Mouse (Mus musculus): ENCODE data around the gene Rabl6. TPM values are rescaled to one million over a fixed set of nuclear protein-coding genes. Genes with fewer than 3 reads are reported as not detected.

The Rabl6 gene
- polyA plus RNA-seq, 1 experiment from 2014 or later = 69.6 TPM

DNA sequence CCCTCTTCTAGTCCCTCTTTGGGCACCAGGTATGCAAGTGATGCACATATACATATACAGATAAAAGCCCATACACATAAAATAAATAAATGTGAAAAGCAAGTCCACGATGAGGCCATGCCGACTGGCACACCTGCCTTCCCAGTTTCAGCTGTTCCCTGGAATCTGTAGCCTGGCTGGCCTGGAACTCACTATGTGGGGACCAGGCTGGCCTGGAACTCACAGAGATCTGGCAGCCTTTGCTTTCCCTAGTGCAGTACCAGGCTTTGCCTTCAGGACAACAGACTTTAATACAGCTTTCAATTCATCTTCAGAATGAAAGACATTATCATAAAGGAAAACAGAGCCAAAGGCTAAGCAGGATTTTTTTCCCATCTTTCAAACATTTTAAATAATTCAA, 74.6 kb downstream of the Rabl6 start:
- no peak for ATAC-seq (ENCODE audit: low FRiP score)
- Histone ChIP-seq H3K9me3 (replicated peaks) (no peaks in the 10 kb centered on the region), H3K4me1 (no peaks in the 10 kb centered on the region), H3K4me2 (no peak overlapping the region), H3K9ac (replicated peaks) (no peak overlapping the region), H3K27me3 (replicated peaks) (no peaks in the 10 kb centered on the region), H3K27ac (replicated peaks) (no peak overlapping the region), H3K4me3 (replicated peaks) (no peak overlapping the region), H3K36me3 (peaks cover 23% of the 10 kb centered on the region)
- 90% methylated on average over 2 of the region's 2 CpGs for WGBS

Other genes starting within 250 kb of the Rabl6 start
- gene Uap1l1, start 242.8 kb downstream of the Rabl6 start, polyA plus RNA-seq (2015; fragmentation: Nextera tagmentation; extraction: Ambion mirVana) = 8.5 and 14.0 TPM in 2 replicates
- 10.6 and 16.3 TPM in 2 replicates for gene Sapcd2, start 236.2 kb downstream of the Rabl6 start, polyA plus RNA-seq (2015; fragmentation: Nextera tagmentation; extraction: Ambion mirVana)
- 9.6 TPM in 2 replicates for gene Entpd2, start 212.6 kb downstream of the Rabl6 start, polyA plus RNA-seq (2015; fragmentation: Nextera tagmentation; extraction: Ambion mirVana)
- gene Npdc1, start 209.2 kb downstream of the Rabl6 start, polyA plus RNA-seq (2015; fragmentation: Nextera tagmentation; extraction: Ambion mirVana) = 398 and 483 TPM in 2 replicates
- gene Fut7, start 185.3 kb downstream of the Rabl6 start, polyA plus RNA-seq (2015; fragmentation: Nextera tagmentation; extraction: Ambion mirVana) = 0.13 and 0.38 TPM in 2 replicates
- 11.2 and 13.4 TPM in 2 replicates for gene Abca2, start 179.8 kb downstream of the Rabl6 start, polyA plus RNA-seq (2015; fragmentation: Nextera tagmentation; extraction: Ambion mirVana)
- 1.8 and 2.0 TPM in 2 replicates for gene Clic3, start 151.7 kb downstream of the Rabl6 start, polyA plus RNA-seq (2015; fragmentation: Nextera tagmentation; extraction: Ambion mirVana)
- gene Paxx, start 147.4 kb downstream of the Rabl6 start, polyA plus RNA-seq (2015; fragmentation: Nextera tagmentation; extraction: Ambion mirVana) = 100 and 120 TPM in 2 replicates
- 40.1 and 116 TPM in 2 replicates for gene Ptgds, start 138.5 kb downstream of the Rabl6 start, polyA plus RNA-seq (2015; fragmentation: Nextera tagmentation; extraction: Ambion mirVana)
- gene Lcn12, start 114.6 kb downstream of the Rabl6 start, polyA plus RNA-seq (2015; fragmentation: Nextera tagmentation; extraction: Ambion mirVana) = not detected in 2 replicates
- gene Fbxw5, start 107.8 kb downstream of the Rabl6 start, polyA plus RNA-seq (2015; fragmentation: Nextera tagmentation; extraction: Ambion mirVana) = 128 and 134 TPM in 2 replicates
- gene C8g, start 106.8 kb downstream of the Rabl6 start, polyA plus RNA-seq (2015; fragmentation: Nextera tagmentation; extraction: Ambion mirVana) = 6.3 and 6.4 TPM in 2 replicates
- 15.4 and 21.1 TPM in 2 replicates for gene Traf2, start 61.6 kb downstream of the Rabl6 start, polyA plus RNA-seq (2015; fragmentation: Nextera tagmentation; extraction: Ambion mirVana)
- 400 and 433 TPM in 2 replicates for gene Edf1, start 50.7 kb downstream of the Rabl6 start, polyA plus RNA-seq (2015; fragmentation: Nextera tagmentation; extraction: Ambion mirVana)
- gene Mamdc4, start 33.7 kb downstream of the Rabl6 start, polyA plus RNA-seq (2015; fragmentation: Nextera tagmentation; extraction: Ambion mirVana) = 2.3 and 33.0 TPM in 2 replicates
- gene Phpt1, start 33.3 kb downstream of the Rabl6 start, polyA plus RNA-seq (2015; fragmentation: Nextera tagmentation; extraction: Ambion mirVana) = 159 and 181 TPM in 2 replicates
- 14.5 and 18.9 TPM in 2 replicates for gene Ajm1, start 26.8 kb downstream of the Rabl6 start, polyA plus RNA-seq (2015; fragmentation: Nextera tagmentation; extraction: Ambion mirVana)
- 0.23 and 0.27 TPM in 2 replicates for gene Ccdc183, start 9.2 kb upstream of the Rabl6 start, polyA plus RNA-seq (2015; fragmentation: Nextera tagmentation; extraction: Ambion mirVana)
- gene Tmem141, start 13.5 kb upstream of the Rabl6 start, polyA plus RNA-seq (2015; fragmentation: Nextera tagmentation; extraction: Ambion mirVana) = 53.4 and 56.6 TPM in 2 replicates
- 2.7 and 3.8 TPM in 2 replicates for gene Fcna, start 19.5 kb upstream of the Rabl6 start, polyA plus RNA-seq (2015; fragmentation: Nextera tagmentation; extraction: Ambion mirVana)
- gene Lcn8, start 44.6 kb upstream of the Rabl6 start, polyA plus RNA-seq (2015; fragmentation: Nextera tagmentation; extraction: Ambion mirVana) = not detected in 2 replicates
- gene Lcn5, start 49.4 kb upstream of the Rabl6 start, polyA plus RNA-seq (2015; fragmentation: Nextera tagmentation; extraction: Ambion mirVana) = not detected in 2 replicates
- gene Lcn6, start 68.3 kb upstream of the Rabl6 start, polyA plus RNA-seq (2015; fragmentation: Nextera tagmentation; extraction: Ambion mirVana) = not detected in 2 replicates
- not detected in 2 replicates for gene Lcn10, start 74.2 kb upstream of the Rabl6 start, polyA plus RNA-seq (2015; fragmentation: Nextera tagmentation; extraction: Ambion mirVana)
- gene Obp2a, start 91.5 kb upstream of the Rabl6 start, polyA plus RNA-seq (2015; fragmentation: Nextera tagmentation; extraction: Ambion mirVana) = not detected in 2 replicates
- gene Bmyc, start 98.2 kb upstream of the Rabl6 start, polyA plus RNA-seq (2015; fragmentation: Nextera tagmentation; extraction: Ambion mirVana) = 162 and 177 TPM in 2 replicates
- gene Obp2b, start 128.5 kb upstream of the Rabl6 start, polyA plus RNA-seq (2015; fragmentation: Nextera tagmentation; extraction: Ambion mirVana) = not detected in 2 replicates
- gene Lcn3, start 157.0 kb upstream of the Rabl6 start, polyA plus RNA-seq (2015; fragmentation: Nextera tagmentation; extraction: Ambion mirVana) = not detected in 2 replicates
- gene Lcn11, start 168.5 kb upstream of the Rabl6 start, polyA plus RNA-seq (2015; fragmentation: Nextera tagmentation; extraction: Ambion mirVana) = not detected in 2 replicates
- 0.33 TPM in 1 of 2 replicates, not detected in the other for gene Gm13539, start 173.7 kb upstream of the Rabl6 start, polyA plus RNA-seq (2015; fragmentation: Nextera tagmentation; extraction: Ambion mirVana)
- gene Glt6d1, start 207.3 kb upstream of the Rabl6 start, polyA plus RNA-seq (2015; fragmentation: Nextera tagmentation; extraction: Ambion mirVana) = not detected in 2 replicates
- gene Lcn9, start 214.6 kb upstream of the Rabl6 start, polyA plus RNA-seq (2015; fragmentation: Nextera tagmentation; extraction: Ambion mirVana) = not detected in 2 replicates
- gene Sohlh1, start 238.7 kb upstream of the Rabl6 start, polyA plus RNA-seq (2015; fragmentation: Nextera tagmentation; extraction: Ambion mirVana) = not detected in 2 replicates